Mouse (Mus musculus) layer of hippocampus, adult 9-10 months (tissue): ENCODE measurements around the gene Strn.
"Not testable (repeated sequence)": the region's sequence is repeated elsewhere in the genome, so short reads cannot be mapped to it uniquely, and the experiment has no call there.

Experiments used
- DNase-seq: peaks from one replicate; pipeline ENCODE4 v3.0.0; 2022; ENCODE audit warnings: low spot score

Gene Strn

GRCm38 (mm10) chr17:78708422-78708821 is 28.6 kb downstream of the Strn start:
- DNase-seq: no peak

- no peak for DNase-seq
Observed at GRCm38 (mm10) chr17:78702988-78703387, 34.0 kb downstream of the Strn start.

- no peak for DNase-seq
Observed at GRCm38 (mm10) chr17:78698965-78699364, 38.0 kb downstream of the Strn start.

GRCm38 (mm10) chr17:78697462-78697861 is 39.5 kb downstream of the Strn start:
- no peak for DNase-seq

GRCm38 (mm10) chr17:78696922-78697321 is 40.1 kb downstream of the Strn start:
- DNase-seq: no peak

- DNase-seq: not testable (repeated sequence)
Observed at GRCm38 (mm10) chr17:78689231-78689630, 47.8 kb downstream of the Strn start.

GRCm38 (mm10) chr17:78687971-78688370 is 49.0 kb downstream of the Strn start:
- DNase-seq: no peak

GRCm38 (mm10) chr17:78685004-78685403 is 52.0 kb downstream of the Strn start:
- DNase-seq: no peak

- DNase-seq: no peak
Observed at GRCm38 (mm10) chr17:78682351-78682750, 54.6 kb downstream of the Strn start.

- DNase-seq: no peak
Observed at GRCm38 (mm10) chr17:78679503-78679902, 57.5 kb downstream of the Strn start.

- DNase-seq: no peak
Observed at GRCm38 (mm10) chr17:78676813-78677212, 60.2 kb downstream of the Strn start.

GRCm38 (mm10) chr17:78664962-78665545 is 71.9 kb downstream of the Strn start:
- no peak for DNase-seq

- DNase-seq: no peak
Observed at GRCm38 (mm10) chr17:78654841-78655240, 82.2 kb downstream of the Strn start.

GRCm38 (mm10) chr17:78643853-78644475 is 93.0 kb downstream of the Strn start:
- no peak for DNase-seq

GRCm38 (mm10) chr17:78642259-78642658 is 94.7 kb downstream of the Strn start:
- no peak for DNase-seq

- no peak for DNase-seq
Observed at GRCm38 (mm10) chr17:78640387-78640786, 96.6 kb downstream of the Strn start.

- DNase-seq: no peak
Observed at GRCm38 (mm10) chr17:78639099-78639498, 97.9 kb downstream of the Strn start.

- DNase-seq: no peak
Observed at GRCm38 (mm10) chr17:78637140-78637539, 99.9 kb downstream of the Strn start.

GRCm38 (mm10) chr17:78635616-78636015 is 101.4 kb downstream of the Strn start:
- no peak for DNase-seq

- DNase-seq: no peak
Observed at GRCm38 (mm10) chr17:78624941-78625340, 112.1 kb downstream of the Strn start.

- DNase-seq: no peak
Observed at GRCm38 (mm10) chr17:78621863-78622262, 115.1 kb downstream of the Strn start.

GRCm38 (mm10) chr17:78620740-78621139 is 116.3 kb downstream of the Strn start:
- no peak for DNase-seq

GRCm38 (mm10) chr17:78619981-78620380 is 117.0 kb downstream of the Strn start:
- DNase-seq: no peak

GRCm38 (mm10) chr17:78618164-78618693 is 118.8 kb downstream of the Strn start:
- DNase-seq: no peak
